Mouse (Mus musculus) cortical plate, adult 2 months (tissue): ENCODE results near the gene Trim47.

ENCODE experiments used
- CTCF ChIP-seq: fragments of 200-500 bp; IDR thresholded peaks from 2 replicates; pipeline ENCODE4 v1.5.1; 2011; ENCODE audit warnings: mild to moderate bottlenecking, control low read depth, low read length; ENCODE audit not compliant: insufficient read depth; ENCODE audit errors: extremely low read depth
- POLR2A ChIP-seq: fragments of 200-500 bp; IDR thresholded peaks from 2 replicates; pipeline ENCODE4 v1.6.1; 2011; ENCODE audit warnings: mild to moderate bottlenecking, low read length, control low read depth; ENCODE audit not compliant: insufficient read depth; ENCODE audit errors: extremely low read depth

- TF ChIP-seq CTCF (no peak), POLR2A (no peak)
These were observed at the start of gene Trim47 for GRCm38 (mm10) chr11:116127156-116127980.
